Mouse (Mus musculus): ENCODE data around the gene Mink1. TPM values are rescaled to one million over a fixed set of nuclear protein-coding genes. Genes with fewer than 3 reads are reported as not detected.
A peak's percentile ranks its signal among the peaks of the same experiment; 100 is the strongest.

The Mink1 gene
- polyA plus RNA-seq, 1 experiment from 2014 or later, result 14.2 TPM

GRCm38 (mm10) chr11:70621972-70622814 is 59.5 kb downstream of the Mink1 start:
- no peaks in the 10 kb centered on the region for H3K36me3 ChIP-seq
- 0 out of 2 replicates have a peak overlapping the region, but pooled peaks have one; percentile 21 for H3K9ac ChIP-seq (replicated peaks)
- H3K4me3 ChIP-seq (replicated peaks), result no peak overlapping the region
- ATAC-seq, result no peak
- 48% methylated on average over 7 of the region's 7 CpGs for WGBS
- no peaks in the 10 kb centered on the region for H3K27me3 ChIP-seq
- H3K9me3 ChIP-seq, result no peaks in the 10 kb centered on the region
- no peak overlapping the region for H3K27ac ChIP-seq
- no peak overlapping the region for H3K4me2 ChIP-seq (replicated peaks)
- H3K4me1 ChIP-seq (replicated peaks), result no peaks in the 10 kb centered on the region

GRCm38 (mm10) chr11:70623053-70623742 is 60.5 kb downstream of the Mink1 start:
- no peak overlapping the region for H3K27ac ChIP-seq
- H3K27me3 ChIP-seq, result no peaks in the 10 kb centered on the region
- no peak overlapping the region for H3K4me2 ChIP-seq (replicated peaks)
- no peak overlapping the region for H3K9ac ChIP-seq (replicated peaks)
- no peak overlapping the region for H3K4me3 ChIP-seq (replicated peaks)
- no peaks in the 10 kb centered on the region for H3K4me1 ChIP-seq (replicated peaks)
- 83% methylated on average over 10 of the region's 10 CpGs for WGBS
- H3K9me3 ChIP-seq, result no peaks in the 10 kb centered on the region
- no peak for ATAC-seq
- H3K36me3 ChIP-seq, result no peaks in the 10 kb centered on the region

GRCm38 (mm10) chr11:70625473-70625872 is 62.8 kb downstream of the Mink1 start:
- 54% methylated on average over 4 of the region's 4 CpGs for WGBS
- H3K4me1 ChIP-seq (replicated peaks), result no peaks in the 10 kb centered on the region
- H3K9ac ChIP-seq (replicated peaks), result no peak overlapping the region
- H3K9me3 ChIP-seq, result no peaks in the 10 kb centered on the region
- no peaks in the 10 kb centered on the region for H3K27me3 ChIP-seq
- no peak overlapping the region for H3K4me3 ChIP-seq (replicated peaks)
- no peak overlapping the region for H3K4me2 ChIP-seq (replicated peaks)
- no peaks in the 10 kb centered on the region for H3K36me3 ChIP-seq
- ATAC-seq, result no peak
- no peak overlapping the region for H3K27ac ChIP-seq

GRCm38 (mm10) chr11:70626877-70627276 is 64.2 kb downstream of the Mink1 start:
- Histone ChIP-seq H3K36me3 (no peaks in the 10 kb centered on the region), H3K27ac (no peak overlapping the region), H3K4me1 (replicated peaks) (no peaks in the 10 kb centered on the region), H3K9me3 (no peaks in the 10 kb centered on the region), H3K4me2 (replicated peaks) (no peak overlapping the region), H3K27me3 (no peaks in the 10 kb centered on the region), H3K4me3 (replicated peaks) (no peak overlapping the region), H3K9ac (replicated peaks) (no peak overlapping the region)
- ATAC-seq, result no peak
- WGBS, result 82% methylated on average over 4 of the region's 4 CpGs

GRCm38 (mm10) chr11:70628431-70628830 is 65.8 kb downstream of the Mink1 start:
- H3K9me3 ChIP-seq, result no peaks in the 10 kb centered on the region
- no peaks in the 10 kb centered on the region for H3K27me3 ChIP-seq

GRCm38 (mm10) chr11:70629557-70629956 is 66.9 kb downstream of the Mink1 start:
- H3K4me3 ChIP-seq (replicated peaks), result no peak overlapping the region
- no peaks in the 10 kb centered on the region for H3K36me3 ChIP-seq
- no peaks in the 10 kb centered on the region for H3K4me1 ChIP-seq (replicated peaks)
- no peak overlapping the region for H3K9ac ChIP-seq (replicated peaks)
- H3K27me3 ChIP-seq, result no peaks in the 10 kb centered on the region
- 58% methylated on average over 5 of the region's 5 CpGs for WGBS
- H3K9me3 ChIP-seq, result no peaks in the 10 kb centered on the region
- ATAC-seq, result no peak
- no peak overlapping the region for H3K4me2 ChIP-seq (replicated peaks)
- H3K27ac ChIP-seq, result no peak overlapping the region

More at GRCm38 (mm10) chr11:70628431-70628830, 65.8 kb downstream of the Mink1 start:
- no peak overlapping the region for H3K4me2 ChIP-seq (replicated peaks)
- no peak overlapping the region for H3K27ac ChIP-seq
- no peak overlapping the region for H3K9ac ChIP-seq (replicated peaks)
- H3K36me3 ChIP-seq, result no peaks in the 10 kb centered on the region
- WGBS, result 80% methylated on average over 2 of the region's 2 CpGs
- ATAC-seq, result no peak
- H3K4me1 ChIP-seq (replicated peaks), result no peaks in the 10 kb centered on the region
- no peak overlapping the region for H3K4me3 ChIP-seq (replicated peaks)

- no peak for ATAC-seq
- no peak overlapping the region for H3K9ac ChIP-seq (replicated peaks)
- no peaks in the 10 kb centered on the region for H3K27me3 ChIP-seq
- H3K27ac ChIP-seq, result no peak overlapping the region
- H3K36me3 ChIP-seq, result no peaks in the 10 kb centered on the region
- H3K9me3 ChIP-seq, result no peaks in the 10 kb centered on the region
- 71% methylated on average over 7 of the region's 7 CpGs for WGBS
- no peak overlapping the region for H3K4me2 ChIP-seq (replicated peaks)
- H3K4me3 ChIP-seq (replicated peaks), result no peak overlapping the region
- no peaks in the 10 kb centered on the region for H3K4me1 ChIP-seq (replicated peaks)
These were observed 67.4 kb downstream of the Mink1 start for GRCm38 (mm10) chr11:70630129-70630528.

GRCm38 (mm10) chr11:70635601-70636000 is 72.9 kb downstream of the Mink1 start:
- WGBS, result 83% methylated on average over 4 of the region's 4 CpGs
- Histone ChIP-seq H3K4me1 (replicated peaks) (no peaks in the 10 kb centered on the region), H3K9ac (replicated peaks) (no peak overlapping the region), H3K27ac (no peak overlapping the region), H3K4me3 (replicated peaks) (no peak overlapping the region), H3K27me3 (no peaks in the 10 kb centered on the region), H3K9me3 (no peaks in the 10 kb centered on the region), H3K36me3 (no peaks in the 10 kb centered on the region), H3K4me2 (replicated peaks) (no peak overlapping the region)
- no peak for ATAC-seq

GRCm38 (mm10) chr11:70637764-70638163 is 75.1 kb downstream of the Mink1 start:
- WGBS, result 91% methylated on average over 1 of the region's 1 CpGs
- no peak overlapping the region for H3K9ac ChIP-seq (replicated peaks)
- ATAC-seq, result no peak

GRCm38 (mm10) chr11:70638293-70638692 is 75.6 kb downstream of the Mink1 start:
- Histone ChIP-seq H3K4me3 (replicated peaks) (no peak overlapping the region), H3K4me1 (replicated peaks) (no peaks in the 10 kb centered on the region), H3K4me2 (replicated peaks) (no peak overlapping the region), H3K9ac (replicated peaks) (no peak overlapping the region), H3K27me3 (no peaks in the 10 kb centered on the region), H3K27ac (no peak overlapping the region), H3K36me3 (peaks cover 8% of the 10 kb centered on the region; the same call in 1 of the 2 replicates), H3K9me3 (no peaks in the 10 kb centered on the region)
- 94% methylated on average over 1 of the region's 1 CpGs for WGBS
- no peak for ATAC-seq

More at GRCm38 (mm10) chr11:70637764-70638163, 75.1 kb downstream of the Mink1 start:
- Histone ChIP-seq H3K4me3 (replicated peaks) (no peak overlapping the region), H3K27me3 (no peaks in the 10 kb centered on the region), H3K36me3 (peaks cover 3% of the 10 kb centered on the region; the same call in 1 of the 2 replicates), H3K27ac (no peak overlapping the region), H3K4me2 (replicated peaks) (no peak overlapping the region), H3K4me1 (replicated peaks) (no peaks in the 10 kb centered on the region), H3K9me3 (no peaks in the 10 kb centered on the region)

- no peaks in the 10 kb centered on the region for H3K9me3 ChIP-seq
- H3K36me3 ChIP-seq, result peaks cover 12% of the 10 kb centered on the region; the same call in 1 of the 2 replicates
- ATAC-seq, result no peak
- no peak within 1 kb of the TSS for H3K27ac ChIP-seq
- H3K9ac ChIP-seq (replicated peaks), result no peak within 1 kb of the TSS
- WGBS, result 52% methylated on average over 5 of the region's 5 CpGs
- H3K4me3 ChIP-seq (replicated peaks), result no peak within 1 kb of the TSS
- H3K27me3 ChIP-seq, result no peaks in the 10 kb centered on the region
- H3K4me2 ChIP-seq (replicated peaks), result no peak within 1 kb of the TSS
- H3K4me1 ChIP-seq (replicated peaks), result no peaks in the 10 kb centered on the region
These were observed 76.1 kb downstream of the Mink1 start, which contains the start of gene Gp1ba for GRCm38 (mm10) chr11:70638714-70639278. Gene Gp1ba, plus strand, starts transcription at chr11:70639122.

GRCm38 (mm10) chr11:70639976-70640375 is 77.3 kb downstream of the Mink1 start:
- Histone ChIP-seq H3K27me3 (no peaks in the 10 kb centered on the region), H3K4me1 (replicated peaks) (peaks cover 2% of the 10 kb centered on the region), H3K9me3 (no peaks in the 10 kb centered on the region), H3K27ac (no peak overlapping the region), H3K36me3 (peaks cover 24% of the 10 kb centered on the region), H3K4me3 (replicated peaks) (no peak overlapping the region), H3K4me2 (replicated peaks) (no peak overlapping the region), H3K9ac (replicated peaks) (no peak overlapping the region)
- 90% methylated on average over 8 of the region's 8 CpGs for WGBS
- no peak for ATAC-seq
